Mouse (Mus musculus): Measurements from ENCODE around the gene Sox6. TPM values are rescaled to one million over a fixed set of nuclear protein-coding genes. Genes with fewer than 3 reads are reported as not detected.

The Sox6 gene
- total RNA-seq, 2 experiments from 2014 or later, result 54.8 to 56.6 TPM

DNA sequence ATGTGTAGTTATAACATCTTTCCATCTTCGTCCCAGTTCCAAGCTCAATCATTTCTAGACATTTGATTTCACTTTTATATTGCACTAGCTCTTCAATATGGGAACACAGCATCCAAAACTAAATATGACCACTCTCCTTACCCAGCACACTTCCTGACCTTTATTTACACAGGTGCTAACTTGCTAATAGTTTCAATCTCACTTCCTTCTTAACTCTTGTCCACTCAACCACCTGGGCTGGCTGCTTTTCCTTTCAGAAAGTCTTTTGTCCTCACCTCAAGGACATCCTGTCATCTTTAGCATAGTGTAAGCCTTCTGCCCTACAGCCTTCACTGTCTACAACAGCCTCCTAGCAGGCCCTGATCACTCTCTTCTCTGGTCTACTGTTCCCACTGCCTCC lies 520.9 kb downstream of the Sox6 start:
- intact Hi-C loops (cut with DNase I), result no loop called here
- no peak for DNase-seq

DNA sequence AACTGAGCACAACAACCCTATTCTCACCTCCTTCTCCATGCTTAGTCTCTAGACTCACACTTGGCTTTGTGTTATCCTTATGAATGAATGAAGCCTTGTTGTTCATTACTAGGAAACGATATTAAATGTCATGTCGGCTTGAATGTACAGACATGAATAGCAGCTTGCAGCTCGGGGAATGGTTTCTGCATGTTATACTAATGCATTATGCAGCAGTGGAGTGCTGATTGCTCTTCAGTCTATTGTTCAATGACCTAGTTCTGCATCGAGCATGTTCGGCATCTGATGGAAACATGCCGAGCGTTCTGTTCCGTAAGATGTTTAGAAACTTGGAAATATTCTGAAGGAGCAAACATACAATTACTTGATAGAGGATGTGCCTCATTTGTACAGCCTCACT lies 524.9 kb downstream of the Sox6 start:
- intact Hi-C loops (cut with DNase I), result no loop called here
- no peak for DNase-seq

DNA sequence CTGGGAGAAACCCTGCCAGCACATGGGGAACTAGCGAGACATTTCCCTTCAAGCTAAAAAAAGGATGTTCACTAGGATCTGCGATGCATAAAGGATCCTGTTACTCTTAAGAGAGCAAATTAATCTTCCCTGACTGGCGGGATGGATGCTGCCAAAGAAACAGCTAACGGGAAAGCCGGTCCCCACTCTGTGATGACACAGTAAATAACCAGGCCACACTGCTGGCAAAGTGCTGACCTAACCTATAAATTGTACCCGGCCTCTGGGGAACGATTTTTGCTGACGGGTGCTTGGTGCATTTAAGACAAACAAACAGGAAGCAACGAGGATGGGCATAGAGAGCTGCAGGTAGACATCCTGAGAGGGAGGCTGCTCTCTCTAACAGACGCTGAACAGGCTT lies 526.8 kb downstream of the Sox6 start:
- no peak for DNase-seq
- intact Hi-C loops (cut with DNase I), result no loop called here

DNA sequence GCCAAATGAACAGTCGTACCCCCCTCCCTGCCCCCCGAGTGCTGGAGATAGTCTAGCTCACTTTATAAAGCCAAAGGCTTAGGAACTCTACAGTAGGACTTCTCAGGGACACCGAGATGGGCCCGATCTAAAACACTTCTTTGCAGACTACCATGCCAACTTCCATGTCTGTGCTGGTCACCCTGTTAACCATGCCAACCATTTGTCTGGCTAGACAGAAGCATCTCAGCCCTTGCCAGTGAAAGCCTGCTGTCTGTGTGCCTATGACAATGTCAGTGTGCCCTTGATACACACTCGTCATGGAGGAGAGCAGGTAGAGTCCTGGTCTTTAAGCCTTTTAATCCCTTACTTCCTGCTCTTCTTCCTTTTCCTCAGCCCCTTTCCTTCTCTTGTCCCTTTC lies 527.5 kb downstream of the Sox6 start:
- intact Hi-C loops (cut with DNase I), result no loop called here

DNA sequence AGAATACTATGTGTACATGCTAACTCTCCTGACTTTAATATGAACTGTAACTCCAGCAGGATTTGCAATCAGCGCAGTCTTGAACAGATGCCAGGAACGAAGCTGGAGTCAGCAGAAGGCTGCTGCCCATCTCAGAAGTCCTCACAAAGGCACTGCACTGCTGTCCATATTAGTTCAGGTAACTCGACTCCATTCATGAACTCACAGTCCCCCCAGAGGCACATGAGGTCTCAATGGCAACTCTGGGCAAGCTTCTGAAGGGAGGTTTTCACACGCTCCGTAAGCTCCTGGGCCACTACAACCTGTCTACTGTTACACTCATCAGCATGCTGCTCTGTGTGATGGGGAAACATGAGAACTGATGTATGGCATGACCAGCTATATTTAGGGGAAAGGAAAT lies 528.6 kb downstream of the Sox6 start:
- intact Hi-C loops (cut with DNase I), result no loop called here
- DNase-seq, result peak; percentile 23

More for the DNA sequence above, 527.5 kb downstream of the Sox6 start:
- peak; percentile 17 for DNase-seq

DNA sequence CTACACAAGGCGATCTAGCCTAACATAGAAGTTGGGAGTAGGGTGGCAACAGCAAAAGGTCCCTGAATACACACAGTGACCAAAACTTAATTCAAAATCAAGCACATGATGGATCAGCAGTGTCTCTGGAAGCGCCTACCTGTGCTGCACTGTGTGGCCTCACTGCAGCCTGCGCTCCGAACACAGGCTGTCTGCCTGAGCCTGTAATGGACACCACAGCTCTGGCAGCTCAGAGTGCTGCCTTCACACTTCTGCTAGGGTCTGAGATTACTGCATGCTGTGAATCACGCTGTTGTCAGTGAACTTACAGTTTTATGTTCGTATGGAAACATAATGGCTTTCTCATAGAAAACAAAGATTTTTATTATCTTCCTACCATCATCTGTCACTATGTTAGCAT lies 532.2 kb downstream of the Sox6 start:
- no peak for DNase-seq
- intact Hi-C loops (cut with DNase I), result no loop called here

DNA sequence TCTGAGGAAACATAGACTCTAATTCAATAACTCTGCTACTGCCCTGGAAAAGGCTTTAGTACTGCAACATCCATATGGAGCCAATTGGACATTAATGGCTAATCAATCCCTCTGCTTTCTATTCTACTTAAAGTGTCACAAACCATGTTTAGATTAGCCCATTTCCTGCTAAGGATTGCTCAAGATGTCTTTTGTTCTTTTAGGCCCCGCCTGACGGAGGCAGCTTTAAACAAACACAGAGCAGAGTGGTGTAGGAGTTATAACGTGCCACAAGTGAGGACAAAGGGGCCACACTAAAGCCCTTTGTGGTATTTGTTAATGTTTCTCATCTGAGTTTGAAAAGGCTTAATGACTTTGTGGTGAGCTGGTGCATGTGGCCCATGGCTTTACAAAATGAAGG lies 537.1 kb downstream of the Sox6 start:
- intact Hi-C loops (cut with DNase I), result no loop called here
- no peak for DNase-seq

DNA sequence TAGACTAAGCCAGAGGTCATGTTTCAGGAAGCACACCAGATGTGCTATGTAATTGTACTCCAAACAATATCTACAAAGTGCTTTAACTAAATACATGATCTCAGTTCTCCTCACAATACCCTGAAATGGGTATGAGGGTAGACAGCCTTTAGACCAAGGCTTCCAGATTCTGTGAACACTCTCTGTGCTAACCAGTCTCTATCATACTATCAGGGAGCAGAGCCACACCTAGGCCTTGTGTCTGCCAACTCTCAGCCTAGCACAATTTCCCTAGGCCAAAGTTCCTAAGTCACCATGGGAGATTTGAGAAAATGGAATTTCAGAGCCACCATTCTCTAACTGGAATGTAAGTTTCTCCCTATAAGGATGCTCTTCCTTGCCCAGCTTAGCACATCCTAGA lies 537.8 kb downstream of the Sox6 start:
- intact Hi-C loops (cut with DNase I), result no loop called here

DNA sequence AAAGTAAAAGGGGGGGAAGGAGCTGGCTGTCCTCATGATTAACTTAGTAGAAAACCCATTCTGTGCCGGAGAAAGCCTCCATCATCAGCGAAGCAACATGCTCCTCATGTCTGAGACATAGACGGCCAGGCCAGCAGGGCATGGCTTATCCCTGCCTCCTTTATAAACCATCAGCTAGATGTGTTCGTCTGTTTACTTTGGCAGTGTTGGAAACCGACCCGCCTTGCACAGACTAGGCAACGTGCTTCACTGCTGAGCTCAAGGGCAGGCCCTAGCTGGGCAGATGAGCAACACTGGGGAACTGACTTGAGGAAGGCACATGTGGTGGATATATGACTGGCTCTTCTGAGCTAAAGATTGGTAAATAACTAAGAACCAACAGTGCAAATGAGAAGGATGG lies 538.4 kb downstream of the Sox6 start:
- DNase-seq, result no peak
- intact Hi-C loops (cut with DNase I), result no loop called here

More for the DNA sequence above, 537.8 kb downstream of the Sox6 start:
- DNase-seq, result no peak

DNA sequence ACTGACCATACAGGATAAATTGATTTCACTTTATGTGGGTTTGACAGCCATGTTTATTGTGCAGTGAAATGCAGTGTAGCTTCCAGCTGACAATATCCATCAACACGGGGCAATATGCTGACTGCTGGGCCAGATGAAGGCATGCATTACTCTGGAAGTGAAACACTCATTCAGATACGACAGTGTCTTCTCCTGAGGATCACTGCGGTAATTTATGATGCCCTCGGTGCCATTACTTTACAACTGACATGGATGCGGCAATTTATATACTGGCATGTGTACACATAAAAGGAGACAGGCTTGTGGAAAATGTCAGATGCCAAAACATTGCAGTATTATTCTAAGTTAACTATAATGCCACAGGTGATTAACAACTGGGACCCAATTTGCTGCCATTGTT lies 546.9 kb downstream of the Sox6 start:
- no peak for DNase-seq

DNA sequence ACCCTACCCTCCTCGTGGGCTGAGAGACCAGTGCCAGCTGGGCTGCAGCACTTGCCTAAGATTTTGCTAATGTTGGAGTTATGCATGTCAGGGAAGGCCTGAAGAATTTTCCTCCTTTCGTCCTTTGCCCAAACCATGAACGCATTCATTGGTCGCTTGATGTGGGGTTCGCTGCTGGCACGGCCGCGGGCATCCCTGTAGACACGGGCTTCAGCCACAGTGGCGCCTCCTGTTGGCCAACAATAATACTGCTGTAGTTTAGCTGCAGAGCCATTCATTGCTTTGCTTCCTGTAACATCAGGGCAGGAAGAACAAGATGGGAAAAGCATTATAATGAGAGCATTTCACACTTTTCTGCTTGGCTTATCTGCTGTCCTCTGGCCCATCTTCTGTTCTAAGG lies 549.0 kb downstream of the Sox6 start:
- intact Hi-C loops (cut with DNase I), result no loop called here
- DNase-seq, result peak; percentile 41

More for the DNA sequence above, 546.9 kb downstream of the Sox6 start:
- intact Hi-C loops (cut with DNase I), result no loop called here

DNA sequence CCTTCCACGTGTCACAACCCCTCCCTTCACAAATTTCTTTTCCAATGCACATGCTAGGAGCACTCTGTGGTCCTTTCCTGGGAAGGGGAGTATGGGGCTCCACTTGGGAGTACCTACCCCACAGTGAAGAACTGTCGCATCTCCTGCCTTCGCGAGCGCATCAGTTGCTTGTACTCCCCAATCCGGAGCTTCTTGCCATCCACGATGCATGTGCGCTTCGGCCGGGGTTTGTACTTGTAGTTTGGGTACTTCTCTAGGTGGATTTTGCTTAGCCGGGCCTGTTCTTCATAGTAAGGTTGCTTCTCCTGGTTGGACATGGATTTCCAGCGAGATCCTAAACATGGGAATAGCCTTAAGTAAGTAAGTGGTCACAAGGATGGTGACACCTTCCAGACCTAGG lies 552.2 kb downstream of the Sox6 start:
- intact Hi-C loops (cut with DNase I), result no loop called here
- no peak for DNase-seq

DNA sequence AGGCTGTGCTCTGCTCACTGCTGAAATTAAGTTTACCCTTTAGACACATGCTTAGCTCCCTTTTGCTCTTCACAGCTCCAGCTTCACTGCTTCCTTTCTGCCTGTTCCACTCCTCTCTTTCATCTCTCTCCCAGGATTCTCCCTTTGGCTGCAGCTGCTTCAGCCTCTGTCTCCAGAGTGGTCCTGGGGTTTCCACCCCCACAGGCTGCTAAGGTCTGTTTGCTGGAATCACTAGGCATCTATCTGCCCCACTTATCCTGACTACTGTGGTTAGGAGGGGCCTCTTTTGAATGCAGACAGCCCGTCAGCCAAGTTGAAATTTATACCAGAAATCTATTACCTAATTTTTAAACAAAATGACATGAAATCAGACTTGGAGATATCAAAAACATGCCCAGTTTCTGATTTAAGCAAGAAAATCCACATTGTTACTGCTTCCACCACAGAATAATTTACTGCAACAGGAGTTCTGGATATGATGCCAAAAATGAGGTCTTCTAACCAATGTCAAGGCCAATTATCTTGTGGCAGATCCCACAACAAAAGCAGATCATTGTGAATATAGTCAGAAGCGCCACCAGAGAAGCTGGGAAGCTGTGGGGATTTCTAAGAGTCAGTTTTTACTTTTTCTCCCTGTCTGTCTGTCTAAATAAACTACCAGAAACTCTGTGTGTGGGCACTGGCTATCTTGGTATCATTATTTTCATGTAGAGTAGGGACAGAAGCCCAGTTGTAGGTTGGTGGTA lies 552.8 kb downstream of the Sox6 start:
- intact Hi-C loops (cut with DNase I), result no loop called here
- DNase-seq, result no peak

DNA sequence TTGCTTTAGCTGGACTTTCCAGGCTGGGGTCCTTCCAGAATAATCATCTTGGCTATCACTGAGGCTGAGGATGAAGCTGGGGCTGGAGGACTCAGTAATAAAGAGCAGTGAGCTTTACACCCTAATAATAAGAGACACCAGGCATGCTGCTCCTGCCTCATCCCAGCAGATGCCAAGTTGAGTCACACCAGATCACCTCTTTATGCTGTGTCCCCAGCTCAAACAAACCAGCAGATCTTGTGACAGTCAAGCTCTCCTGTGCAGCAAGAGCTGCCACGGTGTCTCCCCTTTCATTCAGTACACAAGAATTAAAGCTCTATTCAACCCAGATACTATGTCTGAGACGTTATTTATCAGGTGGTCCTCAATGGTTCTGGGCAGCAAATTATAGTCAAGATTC lies 560.8 kb downstream of the Sox6 start:
- intact Hi-C loops (cut with DNase I), result no loop called here

DNA sequence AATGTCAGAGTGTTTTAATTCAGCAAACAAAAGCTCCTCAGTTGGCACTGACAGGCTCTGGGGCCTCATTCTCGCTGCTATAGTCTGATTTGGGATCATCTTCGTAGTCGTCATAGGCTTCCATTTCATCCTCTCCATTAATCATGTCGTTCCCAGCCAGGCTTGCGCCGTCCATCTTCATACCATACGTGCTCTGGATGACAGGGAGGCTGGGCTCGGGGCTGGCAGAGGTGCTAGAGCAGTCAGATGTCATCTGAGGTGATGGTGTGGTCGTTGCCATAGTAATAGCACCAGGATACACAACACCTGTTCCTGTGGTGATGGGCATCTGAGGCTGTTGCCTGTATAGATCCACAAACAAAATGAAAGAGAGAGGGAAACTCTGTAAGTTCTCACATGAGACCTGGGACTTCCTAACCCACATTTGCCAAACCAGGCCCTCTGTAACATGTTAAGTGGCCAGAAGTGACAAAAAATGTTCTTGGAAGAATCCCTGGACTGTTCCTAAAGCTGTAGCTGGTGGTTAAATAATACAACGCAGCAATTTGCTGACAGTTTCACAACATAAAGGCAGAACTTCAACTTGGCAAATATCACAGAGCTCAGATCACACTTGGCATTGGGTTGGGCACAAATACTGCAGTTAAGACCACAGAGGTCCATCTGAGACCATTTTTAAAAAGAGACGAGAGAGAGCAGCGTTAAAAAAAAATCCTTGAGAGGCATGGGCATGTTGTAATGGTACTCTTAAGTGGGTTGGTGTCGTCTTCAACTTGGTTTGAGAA lies 561.5 kb downstream of the Sox6 start:
- intact Hi-C loops (cut with DNase I), result no loop called here
- peak; percentile 12 for DNase-seq

More for the DNA sequence above, 560.8 kb downstream of the Sox6 start:
- no peak for DNase-seq

DNA sequence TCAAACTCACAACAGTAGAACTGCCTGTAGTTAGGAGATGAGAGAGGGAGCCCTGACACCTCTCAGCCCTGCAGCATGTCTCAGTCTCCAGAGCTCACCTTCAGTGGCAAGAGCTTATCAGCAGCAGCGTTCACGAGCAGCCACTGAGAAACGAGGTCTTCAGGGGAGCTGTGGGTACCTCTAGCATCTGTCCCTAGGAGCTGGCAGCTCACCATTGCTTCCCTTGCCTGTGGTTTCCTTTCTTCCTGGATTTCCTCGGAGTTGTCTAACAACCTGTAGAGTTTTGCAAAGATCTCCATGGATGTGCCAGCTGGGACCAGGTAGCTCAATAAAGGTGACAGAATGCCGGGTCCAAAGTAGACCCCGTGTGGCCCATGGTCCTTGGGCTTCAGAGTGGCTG lies 563.4 kb downstream of the Sox6 start:
- intact Hi-C loops (cut with DNase I), result no loop called here

DNA sequence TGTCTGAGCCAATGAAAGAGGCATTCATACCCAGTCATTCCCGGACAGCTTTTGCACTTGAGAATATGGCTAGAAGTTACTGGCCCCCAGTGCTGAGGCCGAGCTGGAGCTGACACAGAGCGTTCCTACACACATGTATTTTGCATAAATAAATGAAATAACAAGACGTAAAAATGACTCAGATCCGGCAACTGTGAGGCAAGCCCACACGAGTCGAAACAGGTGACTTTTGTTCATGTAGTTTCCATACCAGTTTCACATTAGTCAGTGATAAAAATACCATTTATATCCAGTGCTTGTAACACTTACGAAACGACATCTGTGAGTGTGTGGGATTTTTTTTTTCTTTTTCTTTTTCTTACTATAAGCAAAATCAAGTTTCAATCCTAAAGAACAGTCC lies 564.5 kb downstream of the Sox6 start:
- no peak for DNase-seq
- intact Hi-C loops (cut with DNase I), result no loop called here

More for the DNA sequence above, 563.4 kb downstream of the Sox6 start:
- DNase-seq, result no peak

DNA sequence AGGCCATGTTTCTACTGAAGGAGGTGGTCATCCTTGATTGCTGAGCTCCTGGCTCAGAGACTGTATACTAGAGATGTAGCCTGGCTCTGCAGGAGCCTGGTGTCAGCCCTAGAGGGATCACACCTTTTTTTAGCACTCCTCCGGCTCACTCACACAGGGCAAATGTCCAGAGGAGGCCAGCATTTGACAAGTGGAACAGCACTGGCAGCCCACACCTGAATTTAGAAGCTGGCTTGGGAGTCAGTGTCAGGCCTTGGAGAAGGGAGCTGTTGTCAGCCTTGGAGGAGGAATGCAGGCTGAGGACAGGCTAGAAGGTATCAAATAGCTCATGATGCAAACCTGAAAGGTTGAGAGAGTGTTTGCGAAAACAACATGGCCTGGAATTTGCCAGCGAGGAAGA lies 565.7 kb downstream of the Sox6 start:
- intact Hi-C loops (cut with DNase I), result no loop called here
- DNase-seq, result no peak

DNA sequence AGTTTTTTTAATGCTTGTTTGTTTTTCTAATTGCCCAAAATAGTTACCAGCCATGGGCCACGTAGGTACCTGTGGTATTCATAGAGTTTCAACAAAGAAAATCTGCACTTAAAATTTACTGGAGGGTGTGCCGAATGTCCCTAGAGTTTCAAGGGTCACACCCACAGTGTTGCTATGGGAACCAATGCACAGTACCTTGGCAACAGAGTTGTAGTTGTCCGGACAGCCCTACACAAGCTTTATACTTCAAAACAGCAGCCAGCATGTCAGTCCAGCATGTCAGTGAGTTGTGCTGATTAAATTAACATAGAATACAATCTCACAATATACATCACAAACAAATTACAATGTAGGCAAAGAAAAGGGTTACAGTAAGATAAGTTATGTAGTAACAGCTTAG lies 567.1 kb downstream of the Sox6 start:
- intact Hi-C loops (cut with DNase I), result no loop called here
- DNase-seq, result no peak

DNA sequence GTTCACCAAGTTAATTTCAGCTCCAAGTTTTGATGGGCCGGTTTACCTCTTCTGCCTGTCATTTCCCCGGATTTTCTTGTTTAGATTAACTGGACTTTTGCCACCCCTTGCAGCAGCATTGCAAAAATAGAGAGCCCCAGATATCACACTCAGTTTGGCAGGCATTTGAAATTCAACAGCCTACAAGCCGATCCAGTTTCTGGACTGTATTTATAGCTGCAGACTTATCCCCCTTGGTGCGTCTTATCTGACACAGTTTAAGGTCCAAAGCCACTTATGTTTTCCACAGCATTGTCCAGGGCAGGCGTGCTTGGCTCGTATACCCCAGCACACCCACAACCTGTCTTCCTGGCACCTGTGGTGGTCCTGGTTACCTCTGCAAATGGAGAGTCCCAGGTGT lies 571.8 kb downstream of the Sox6 start:
- intact Hi-C loops (cut with DNase I), result no loop called here

DNA sequence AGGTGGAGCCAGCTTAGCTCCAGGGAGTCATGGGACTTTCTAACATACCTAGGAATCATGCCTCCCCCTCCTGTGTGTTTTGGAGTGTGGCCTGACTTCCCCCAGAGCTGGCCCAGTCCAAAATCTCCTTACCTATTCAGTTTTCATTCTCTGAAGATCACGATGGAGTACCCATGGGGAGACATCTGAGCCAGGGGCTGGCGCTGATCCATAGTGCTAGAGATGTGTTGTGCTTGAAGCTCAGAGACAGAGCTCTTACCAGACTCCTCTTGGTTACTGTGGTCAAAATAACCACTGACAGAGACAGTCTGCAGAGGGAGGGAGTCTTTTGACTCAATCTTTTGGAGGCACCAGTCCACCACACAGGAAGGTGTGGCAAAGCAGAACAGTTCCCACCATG lies 575.2 kb downstream of the Sox6 start:
- no peak for DNase-seq
- intact Hi-C loops (cut with DNase I), result no loop called here

More for the DNA sequence above, 571.8 kb downstream of the Sox6 start:
- no peak for DNase-seq

DNA sequence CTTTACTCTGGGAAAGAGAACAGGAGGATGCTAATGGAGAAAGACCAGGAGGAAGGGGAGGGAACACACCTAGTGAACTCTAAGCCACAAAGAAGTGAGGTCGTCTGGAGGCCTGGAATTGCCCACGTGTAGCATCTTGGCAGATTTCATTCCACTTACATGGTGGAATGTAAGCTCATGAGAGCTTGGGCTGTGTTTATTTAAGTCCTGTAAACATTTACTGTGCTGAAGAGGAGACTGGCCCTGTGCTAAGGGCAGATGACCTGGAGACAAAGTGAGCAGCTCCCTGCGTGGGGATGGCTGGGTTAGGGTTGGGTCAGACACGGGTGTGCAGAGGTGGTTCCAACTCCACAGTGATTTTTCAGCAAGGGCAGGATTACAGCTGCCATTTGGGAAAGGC lies 576.3 kb downstream of the Sox6 start:
- no peak for DNase-seq
- intact Hi-C loops (cut with DNase I), result no loop called here

Data from left cerebral cortex, postnatal 4 days (tissue).